Mouse (Mus musculus): ENCODE measurements around the gene Olfr1378. TPM values are rescaled to one million over a fixed set of nuclear protein-coding genes. Genes with fewer than 3 reads are reported as not detected.

Olfr1378 gene
- polyA plus RNA-seq, 1 experiment = not detected

DNA sequence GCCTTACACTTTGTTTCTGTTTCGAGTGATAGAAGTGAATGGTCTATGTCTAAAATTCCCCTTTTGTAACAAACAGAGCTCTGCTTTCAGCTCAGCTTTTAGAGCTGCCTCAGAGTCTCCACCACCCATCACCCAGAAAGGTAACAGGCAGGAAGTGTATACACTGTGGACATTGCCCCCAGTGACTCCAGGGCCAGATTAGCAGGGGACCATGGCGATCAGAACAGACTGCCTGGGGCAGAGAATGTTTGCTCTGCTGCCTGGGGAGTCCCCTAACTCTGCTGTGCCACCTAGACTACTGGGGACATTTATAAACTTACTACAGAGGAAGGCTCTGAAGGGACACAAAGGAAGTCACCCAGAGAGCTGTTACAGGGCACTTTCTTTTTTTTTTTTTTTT, 50.0 kb downstream of the Olfr1378 start:
- TF ChIP-seq CTCF (IDR thresholded peaks at IDR 0.05; ENCODE audit: control insufficient read depth, insufficient read depth, low read length) = no peak
- TF ChIP-seq POLR2A (IDR thresholded peaks at IDR 0.05; ENCODE audit: borderline replicate concordance, control insufficient read depth, low read depth, low read length) = no peak
- no peaks in the 10 kb centered on the region for H3K4me1 ChIP-seq (ENCODE audit: control insufficient read depth, insufficient read depth, low read length)
- H3K27ac ChIP-seq (ENCODE audit: control insufficient read depth, insufficient read depth, low read depth, low read length, poor library complexity) = no peak overlapping the region
- 52% methylated on average over 2 of the region's 2 CpGs for WGBS
- no peak overlapping the region for H3K4me3 ChIP-seq (replicated peaks; ENCODE audit: control insufficient read depth, low read depth, low read length)

Other genes with a start within 250 kb of the Olfr1378 start
- gene Zfp354c, start 138.8 kb upstream of the Olfr1378 start, polyA plus RNA-seq (2011; ENCODE audit: insufficient read depth, insufficient read length, low replicate concordance, missing spikeins) = 0.61 and 0.65 TPM in 2 replicates
- gene Zfp879, start 125.0 kb upstream of the Olfr1378 start, polyA plus RNA-seq (2011; ENCODE audit: insufficient read depth, insufficient read length, low replicate concordance, missing spikeins) = not detected in 2 replicates
- 0.59 TPM in 1 of 2 replicates, not detected in the other for gene Grm6, start 115.8 kb upstream of the Olfr1378 start, polyA plus RNA-seq (2011; ENCODE audit: insufficient read depth, insufficient read length, low replicate concordance, missing spikeins)
- not detected in 2 replicates for gene Zfp454, start 78.9 kb upstream of the Olfr1378 start, polyA plus RNA-seq (2011; ENCODE audit: insufficient read depth, insufficient read length, low replicate concordance, missing spikeins)
- gene Zfp2, start 50.4 kb upstream of the Olfr1378 start, polyA plus RNA-seq (2011; ENCODE audit: insufficient read depth, insufficient read length, low replicate concordance, missing spikeins) = 0.55 and 0.70 TPM in 2 replicates
- not detected in 2 replicates for gene Zfp354b, start 34.9 kb upstream of the Olfr1378 start, polyA plus RNA-seq (2011; ENCODE audit: insufficient read depth, insufficient read length, low replicate concordance, missing spikeins)
- not detected in 2 replicates for gene 4933414I15Rik, start 22.8 kb upstream of the Olfr1378 start, polyA plus RNA-seq (2011; ENCODE audit: insufficient read depth, insufficient read length, low replicate concordance, missing spikeins)
- not detected in 2 replicates for gene Prop1, start 12.8 kb upstream of the Olfr1378 start, polyA plus RNA-seq (2011; ENCODE audit: insufficient read depth, insufficient read length, low replicate concordance, missing spikeins)
- gene Olfr1377, start 15.4 kb downstream of the Olfr1378 start, polyA plus RNA-seq (2011; ENCODE audit: insufficient read depth, insufficient read length, low replicate concordance, missing spikeins) = not detected in 2 replicates
- gene Olfr51, start 37.1 kb downstream of the Olfr1378 start, polyA plus RNA-seq (2011; ENCODE audit: insufficient read depth, insufficient read length, low replicate concordance, missing spikeins) = not detected in 2 replicates
- gene Olfr54, start 47.7 kb downstream of the Olfr1378 start, polyA plus RNA-seq (2011; ENCODE audit: insufficient read depth, insufficient read length, low replicate concordance, missing spikeins) = not detected in 2 replicates
- gene Olfr1375, start 81.6 kb downstream of the Olfr1378 start, polyA plus RNA-seq (2011; ENCODE audit: insufficient read depth, insufficient read length, low replicate concordance, missing spikeins) = not detected in 2 replicates
- 0.45 and 0.80 TPM in 2 replicates for gene Zfp354a, start 92.7 kb downstream of the Olfr1378 start, polyA plus RNA-seq (2011; ENCODE audit: insufficient read depth, insufficient read length, low replicate concordance, missing spikeins)